Mouse (Mus musculus): ENCODE results near the gene Zdbf2. TPM values are rescaled to one million over a fixed set of nuclear protein-coding genes. Genes with fewer than 3 reads are reported as not detected.

Zdbf2 gene
- polyA plus RNA-seq, 1 experiment from 2014 or later: 0.77 TPM

GRCm38 (mm10) chr1:63259916-63260741 lies 12.9 kb upstream of the Zdbf2 start:
- no peak for ATAC-seq (ENCODE audit: low read depth)
- H3K27me3 ChIP-seq (ENCODE audit: control insufficient read depth, insufficient read depth, low read depth, low read length): peaks cover 77% of the 10 kb centered on the region

DNA sequence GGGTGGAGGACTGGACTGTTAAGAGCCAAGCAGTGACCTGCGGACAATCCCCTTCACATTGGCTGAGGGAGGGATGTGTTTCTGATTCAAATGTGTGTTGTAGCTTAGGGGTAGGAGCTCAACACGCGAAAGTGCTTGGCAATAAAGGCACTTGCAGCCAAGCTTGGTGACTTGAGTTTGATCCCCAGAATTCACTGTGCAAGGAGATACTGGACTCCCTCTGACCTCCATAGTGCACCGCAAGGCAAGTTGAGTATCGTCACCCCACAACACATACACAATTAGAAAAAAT lies 12.4 kb upstream of the Zdbf2 start:
- no peak for ATAC-seq (ENCODE audit: low read depth)
- Histone ChIP-seq H3K4me3 (ENCODE audit: low read depth, low read length) (no peak overlapping the region), H3K4me1 (ENCODE audit: control insufficient read depth, low read depth, low read length) (no peaks in the 10 kb centered on the region), H3K9ac (ENCODE audit: low read depth, low read length) (no peak overlapping the region), H3K9me3 (replicated peaks; ENCODE audit: control insufficient read depth, low read length) (no peaks in the 10 kb centered on the region), H3K4me2 (ENCODE audit: low read depth, low read length) (no peak overlapping the region), H3K36me3 (ENCODE audit: control insufficient read depth, insufficient read depth) (no peaks in the 10 kb centered on the region), H3K27ac (ENCODE audit: low read length) (no peak overlapping the region), H3K27me3 (ENCODE audit: control insufficient read depth, insufficient read depth, low read depth, low read length) (peaks cover 76% of the 10 kb centered on the region)
- 37% methylated on average over 5 of the region's 5 CpGs for WGBS (ENCODE audit: insufficient replicate concordance)

More at GRCm38 (mm10) chr1:63259916-63260741, 12.9 kb upstream of the Zdbf2 start:
- H3K9ac ChIP-seq (ENCODE audit: low read depth, low read length): no peak overlapping the region
- WGBS (ENCODE audit: insufficient replicate concordance): 40% methylated on average over 17 of the region's 17 CpGs
- H3K4me3 ChIP-seq (ENCODE audit: low read depth, low read length): no peak overlapping the region
- no peak overlapping the region for H3K27ac ChIP-seq (ENCODE audit: low read length)
- H3K4me2 ChIP-seq (ENCODE audit: low read depth, low read length): no peak overlapping the region
- H3K9me3 ChIP-seq (replicated peaks; ENCODE audit: control insufficient read depth, low read length): no peaks in the 10 kb centered on the region
- H3K36me3 ChIP-seq (ENCODE audit: control insufficient read depth, insufficient read depth): no peaks in the 10 kb centered on the region
- no peaks in the 10 kb centered on the region for H3K4me1 ChIP-seq (ENCODE audit: control insufficient read depth, low read depth, low read length)

GRCm38 (mm10) chr1:63261041-63261590 lies 11.9 kb upstream of the Zdbf2 start:
- ATAC-seq (ENCODE audit: low read depth): no peak
- H3K27me3 ChIP-seq (ENCODE audit: control insufficient read depth, insufficient read depth, low read depth, low read length): peaks cover 75% of the 10 kb centered on the region
- H3K36me3 ChIP-seq (ENCODE audit: control insufficient read depth, insufficient read depth): no peaks in the 10 kb centered on the region

GRCm38 (mm10) chr1:63263671-63264070 lies 9.4 kb upstream of the Zdbf2 start:
- H3K27me3 ChIP-seq (ENCODE audit: control insufficient read depth, insufficient read depth, low read depth, low read length): peaks cover 78% of the 10 kb centered on the region
- 39% methylated on average over 11 of the region's 11 CpGs for WGBS (ENCODE audit: insufficient replicate concordance)

More at GRCm38 (mm10) chr1:63261041-63261590, 11.9 kb upstream of the Zdbf2 start:
- Histone ChIP-seq H3K4me3 (ENCODE audit: low read depth, low read length) (no peak overlapping the region), H3K4me1 (ENCODE audit: control insufficient read depth, low read depth, low read length) (no peaks in the 10 kb centered on the region), H3K27ac (ENCODE audit: low read length) (no peak overlapping the region), H3K9ac (ENCODE audit: low read depth, low read length) (no peak overlapping the region), H3K4me2 (ENCODE audit: low read depth, low read length) (no peak overlapping the region), H3K9me3 (replicated peaks; ENCODE audit: control insufficient read depth, low read length) (no peaks in the 10 kb centered on the region)
- 47% methylated on average over 17 of the region's 17 CpGs for WGBS (ENCODE audit: insufficient replicate concordance)

GRCm38 (mm10) chr1:63265461-63265860 lies 7.6 kb upstream of the Zdbf2 start:
- 38% methylated on average over 4 of the region's 4 CpGs for WGBS (ENCODE audit: insufficient replicate concordance)
- Histone ChIP-seq H3K27ac (ENCODE audit: low read length) (no peak overlapping the region), H3K4me1 (ENCODE audit: control insufficient read depth, low read depth, low read length) (no peaks in the 10 kb centered on the region), H3K27me3 (ENCODE audit: control insufficient read depth, insufficient read depth, low read depth, low read length) (peaks cover 81% of the 10 kb centered on the region), H3K4me2 (ENCODE audit: low read depth, low read length) (no peak overlapping the region), H3K9me3 (replicated peaks; ENCODE audit: control insufficient read depth, low read length) (no peaks in the 10 kb centered on the region), H3K36me3 (ENCODE audit: control insufficient read depth, insufficient read depth) (no peaks in the 10 kb centered on the region), H3K4me3 (ENCODE audit: low read depth, low read length) (no peak overlapping the region), H3K9ac (ENCODE audit: low read depth, low read length) (no peak overlapping the region)
- no peak for ATAC-seq (ENCODE audit: low read depth)

More at GRCm38 (mm10) chr1:63263671-63264070, 9.4 kb upstream of the Zdbf2 start:
- no peak overlapping the region for H3K9ac ChIP-seq (ENCODE audit: low read depth, low read length)
- H3K4me1 ChIP-seq (ENCODE audit: control insufficient read depth, low read depth, low read length): no peaks in the 10 kb centered on the region
- no peaks in the 10 kb centered on the region for H3K9me3 ChIP-seq (replicated peaks; ENCODE audit: control insufficient read depth, low read length)
- no peaks in the 10 kb centered on the region for H3K36me3 ChIP-seq (ENCODE audit: control insufficient read depth, insufficient read depth)
- ATAC-seq (ENCODE audit: low read depth): no peak
- H3K4me2 ChIP-seq (ENCODE audit: low read depth, low read length): no peak overlapping the region
- H3K4me3 ChIP-seq (ENCODE audit: low read depth, low read length): no peak overlapping the region
- H3K27ac ChIP-seq (ENCODE audit: low read length): no peak overlapping the region

DNA sequence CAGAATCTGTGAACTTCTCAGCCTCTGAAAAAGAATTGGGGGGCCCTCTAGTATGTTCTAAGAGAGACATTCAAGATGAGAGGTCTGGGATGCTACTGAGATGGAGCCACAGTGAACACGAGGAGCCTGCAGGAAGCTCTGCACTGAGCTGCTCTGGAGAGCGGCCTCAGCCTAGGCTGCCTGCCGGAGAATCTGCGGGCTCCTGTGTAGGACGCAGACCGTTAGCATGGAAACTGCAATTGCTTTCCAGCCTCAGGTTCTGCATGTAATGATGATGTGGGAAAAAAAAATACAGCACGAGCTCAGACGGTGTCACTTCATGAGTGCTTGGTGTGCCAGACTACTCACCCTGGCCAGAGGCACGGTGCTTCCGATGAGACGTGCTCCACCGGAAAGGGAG lies 6.9 kb upstream of the Zdbf2 start:
- Histone ChIP-seq H3K36me3 (ENCODE audit: control insufficient read depth, insufficient read depth) (no peaks in the 10 kb centered on the region), H3K4me3 (ENCODE audit: low read depth, low read length) (no peak overlapping the region), H3K27me3 (ENCODE audit: control insufficient read depth, insufficient read depth, low read depth, low read length) (peaks cover 79% of the 10 kb centered on the region), H3K9ac (ENCODE audit: low read depth, low read length) (no peak overlapping the region), H3K27ac (ENCODE audit: low read length) (no peak overlapping the region), H3K9me3 (replicated peaks; ENCODE audit: control insufficient read depth, low read length) (no peaks in the 10 kb centered on the region), H3K4me2 (ENCODE audit: low read depth, low read length) (no peak overlapping the region), H3K4me1 (ENCODE audit: control insufficient read depth, low read depth, low read length) (no peaks in the 10 kb centered on the region)
- no peak for ATAC-seq (ENCODE audit: low read depth)
- WGBS (ENCODE audit: insufficient replicate concordance): 39% methylated on average over 12 of the region's 12 CpGs

- WGBS (ENCODE audit: insufficient replicate concordance): 34% methylated on average over 15 of the region's 15 CpGs
- H3K27me3 ChIP-seq (ENCODE audit: control insufficient read depth, insufficient read depth, low read depth, low read length): peaks cover 80% of the 10 kb centered on the region
- H3K36me3 ChIP-seq (ENCODE audit: control insufficient read depth, insufficient read depth): no peaks in the 10 kb centered on the region
- H3K9me3 ChIP-seq (replicated peaks; ENCODE audit: control insufficient read depth, low read length): no peaks in the 10 kb centered on the region
- H3K4me1 ChIP-seq (ENCODE audit: control insufficient read depth, low read depth, low read length): no peaks in the 10 kb centered on the region
- ATAC-seq (ENCODE audit: low read depth): no peak
- no peak overlapping the region for H3K4me3 ChIP-seq (ENCODE audit: low read depth, low read length)
- H3K27ac ChIP-seq (ENCODE audit: low read length): no peak overlapping the region
- H3K9ac ChIP-seq (ENCODE audit: low read depth, low read length): no peak overlapping the region
- no peak overlapping the region for H3K4me2 ChIP-seq (ENCODE audit: low read depth, low read length)
These were observed 6.3 kb upstream of the Zdbf2 start for GRCm38 (mm10) chr1:63266716-63267115.

GRCm38 (mm10) chr1:63272125-63272675 lies 865 bp upstream of the Zdbf2 start:
- no peak overlapping the region for H3K27ac ChIP-seq (ENCODE audit: low read length)
- H3K36me3 ChIP-seq (ENCODE audit: control insufficient read depth, insufficient read depth): no peaks in the 10 kb centered on the region
- no peaks in the 10 kb centered on the region; the same call in 1 of the 2 replicates for H3K4me1 ChIP-seq (ENCODE audit: control insufficient read depth, low read depth, low read length)
- no peak for ATAC-seq (ENCODE audit: low read depth)
- H3K9me3 ChIP-seq (replicated peaks; ENCODE audit: control insufficient read depth, low read length): no peaks in the 10 kb centered on the region
- H3K27me3 ChIP-seq (ENCODE audit: control insufficient read depth, insufficient read depth, low read depth, low read length): peaks cover 71% of the 10 kb centered on the region
- H3K4me2 ChIP-seq (ENCODE audit: low read depth, low read length): no peak overlapping the region
- 28% methylated on average over 8 of the region's 8 CpGs for WGBS (ENCODE audit: insufficient replicate concordance)
- no peak overlapping the region for H3K4me3 ChIP-seq (ENCODE audit: low read depth, low read length)
- H3K9ac ChIP-seq (ENCODE audit: low read depth, low read length): no peak overlapping the region

DNA sequence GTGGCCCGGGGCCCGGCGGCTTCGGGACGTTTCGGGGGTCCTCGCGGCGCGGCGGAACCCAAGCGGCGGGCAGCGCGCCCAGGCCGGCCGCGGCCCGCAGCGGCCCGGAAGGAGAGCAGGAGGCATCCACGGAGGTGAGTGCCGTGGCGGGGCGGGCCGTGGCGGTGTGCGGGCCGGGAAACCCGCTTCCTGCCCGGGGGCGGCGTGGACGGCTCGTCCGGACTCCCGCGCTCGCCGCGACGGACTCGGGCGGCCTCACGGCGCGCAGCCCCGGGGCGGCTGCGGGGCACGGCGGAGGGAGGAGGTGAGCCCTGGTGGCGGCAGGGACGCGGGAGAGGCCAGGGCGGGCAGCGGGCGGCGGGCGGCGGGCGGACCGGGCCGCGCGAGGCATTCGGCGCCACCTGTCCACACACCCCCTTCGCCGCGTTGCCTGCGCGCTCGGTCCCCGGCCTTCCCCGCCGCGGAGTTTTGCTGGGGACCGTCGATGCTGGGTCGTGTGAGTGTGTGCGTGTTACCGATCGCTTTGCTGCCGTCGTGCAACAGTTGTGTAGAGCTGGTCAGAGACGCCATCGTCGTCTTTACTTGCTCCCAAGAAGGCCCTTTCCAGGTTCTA lies 380 bp downstream of the Zdbf2 start:
- Histone ChIP-seq H3K9me3 (replicated peaks; ENCODE audit: control insufficient read depth, low read length) (no peaks in the 10 kb centered on the region), H3K4me2 (ENCODE audit: low read depth, low read length) (peak overlapping the region; percentile 49), H3K4me3 (ENCODE audit: low read depth, low read length) (peak overlapping the region; percentile 46), H3K4me1 (ENCODE audit: control insufficient read depth, low read depth, low read length) (no peaks in the 10 kb centered on the region; the same call in 1 of the 2 replicates), H3K27ac (ENCODE audit: low read length) (no peak overlapping the region), H3K36me3 (ENCODE audit: control insufficient read depth, insufficient read depth) (no peaks in the 10 kb centered on the region), H3K9ac (ENCODE audit: low read depth, low read length) (no peak overlapping the region), H3K27me3 (ENCODE audit: control insufficient read depth, insufficient read depth, low read depth, low read length) (peaks cover 63% of the 10 kb centered on the region)
- ATAC-seq (ENCODE audit: low read depth): no peak
- WGBS (ENCODE audit: insufficient replicate concordance): 1% methylated on average over 84 of the region's 89 CpGs

All from liver, embryonic 16.5 days (tissue).